In the genomic region with DNA sequence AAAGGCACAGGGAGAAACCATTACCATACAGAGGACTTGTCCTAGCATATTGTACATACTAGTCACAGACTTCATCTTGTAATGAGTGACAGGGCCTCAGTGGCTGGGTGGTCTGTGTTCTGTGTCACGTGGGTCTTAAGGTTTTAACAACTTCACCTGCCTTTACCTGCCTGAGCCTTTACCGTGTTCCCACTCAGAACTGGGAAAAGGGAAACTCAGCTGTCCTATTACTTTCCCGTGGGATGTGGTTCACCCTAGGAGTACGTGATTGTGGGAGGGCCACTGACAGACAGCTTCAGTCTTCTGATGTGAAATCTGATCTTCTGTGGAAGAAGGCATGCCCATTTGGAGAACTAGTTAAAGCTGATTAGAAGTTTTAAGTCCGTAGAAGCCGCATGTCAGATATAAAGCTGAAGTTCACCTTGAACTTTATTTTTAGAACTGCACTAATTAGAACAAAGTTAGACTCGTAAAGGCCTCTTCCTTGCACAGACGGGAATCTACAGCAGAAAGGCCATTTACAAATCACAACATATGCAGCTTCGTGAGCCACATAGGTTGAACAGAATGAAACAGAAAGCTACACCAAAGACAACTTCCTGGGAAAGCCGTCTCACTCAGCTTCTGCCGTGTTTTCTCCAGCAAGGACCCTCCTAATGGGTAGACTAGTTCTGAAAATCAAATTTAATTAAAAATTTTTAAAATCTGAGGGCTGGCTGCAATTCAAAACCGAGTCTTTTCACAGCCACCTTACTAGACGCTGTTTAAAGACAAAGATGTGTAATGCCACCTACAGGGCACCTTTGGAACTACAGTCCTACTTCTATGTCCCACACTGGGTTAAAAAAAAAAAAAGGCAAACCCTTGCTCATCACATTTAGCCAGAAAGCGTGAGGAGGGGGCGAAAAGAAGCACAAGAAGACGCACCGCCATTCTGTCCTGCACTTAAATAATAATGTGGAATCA, we compare ENCODE assay signal across 8 mouse cellular contexts. TPM values are rescaled to one million over a fixed set of nuclear protein-coding genes. Genes with fewer than 3 reads are reported as not detected.
DNase-seq lines count a peak whose midpoint lies in the region; ATAC-seq lines count a peak whose summit lies in the region.

No protein-coding gene starts in this region.

- H3K27me3 ChIP-seq in intestine, embryonic 16.5 days (replicated peaks; ENCODE audit: control insufficient read depth, insufficient read depth, low read length) = no peaks in the 10 kb centered on the region
- H3K27me3 ChIP-seq in midbrain, embryonic 10.5 days (ENCODE audit: low read depth, poor library complexity, severe bottlenecking) = no peaks in the 10 kb centered on the region

- H3K9ac ChIP-seq in intestine, embryonic 16.5 days (ENCODE audit: low read depth, low read length) = 0 out of 2 replicates have a peak overlapping the region, but pooled peaks have one; percentile 39

- H3K9me3 ChIP-seq in intestine, embryonic 16.5 days (ENCODE audit: control insufficient read depth, low read length) = no peaks in the 10 kb centered on the region
- no peaks in the 10 kb centered on the region for H3K9me3 ChIP-seq in midbrain, embryonic 10.5 days (replicated peaks)

- no peak overlapping the region for H3K27ac ChIP-seq in intestine, embryonic 16.5 days (ENCODE audit: low read length)
- H3K27ac ChIP-seq in midbrain, embryonic 10.5 days (replicated peaks) = no peak overlapping the region

- H3K4me3 ChIP-seq in intestine, embryonic 16.5 days (ENCODE audit: low read length) = peak overlapping the region; percentile 35
- H3K4me3 ChIP-seq in midbrain, embryonic 10.5 days = peak overlapping the region; percentile 11; the same call in 1 of the 2 replicates

- ATAC-seq in granulocyte monocyte progenitor cell, adult 5-6 weeks (replicated peaks; ENCODE audit: poor library complexity, severe bottlenecking) = peak; percentile 75
- ATAC-seq in intestine, embryonic 16.5 days = peak; percentile 67

- H3K4me1 ChIP-seq in intestine, embryonic 16.5 days (ENCODE audit: control insufficient read depth, insufficient read depth, low read length) = no peaks in the 10 kb centered on the region
- H3K4me1 ChIP-seq in midbrain, embryonic 10.5 days = peaks cover 4% of the 10 kb centered on the region; the same call in 1 of the 2 replicates

- H3K4me2 ChIP-seq in intestine, embryonic 16.5 days (ENCODE audit: low read depth, low read length) = peak overlapping the region; percentile 42

- peak; percentile 89 for DNase-seq in 416B (ENCODE audit: low read depth)
- DNase-seq in adrenal gland, adult 8-10 months = peak; percentile 50
- peak; percentile 76 for DNase-seq in embryo, embryonic 9.5 days (ENCODE audit: extremely low spot score)
- DNase-seq in left cerebral cortex, postnatal 36 days (ENCODE audit: low spot score in 2 of 2) = peak; percentile 53 to 75
- peak; percentile 62 for DNase-seq in midbrain, embryonic 10.5 days (ENCODE audit: low spot score)
- DNase-seq in spleen, adult 12 weeks (ENCODE audit: low spot score) = peak; percentile 55

- H3K36me3 ChIP-seq in intestine, embryonic 16.5 days (ENCODE audit: control insufficient read depth, insufficient read depth, low read length) = peaks cover 5% of the 10 kb centered on the region; the same call in 1 of the 2 replicates
- peaks cover 34% of the 10 kb centered on the region for H3K36me3 ChIP-seq in midbrain, embryonic 10.5 days

- intact Hi-C loops in left cerebral cortex, postnatal 36 days (cut with DNase I) = loop anchor here (2.0 to 5.0 kb wide), 2 partner anchors 72 to 211 kb away; no protein-coding TSS in a partner anchor

- 27% methylated on average over 17 of the region's 17 CpGs for WGBS in intestine, embryonic 16.5 days
- 32% methylated on average over 17 of the region's 17 CpGs for WGBS in midbrain, embryonic 10.5 days

RNA-seq across cellular contexts. Expression of a gene that starts 8.6 kb away (rescaled TPM):
- total RNA-seq in adrenal gland, adult 8-10 months (2022) = 10 to 100 TPM; 14.5 to 21.8 (median 18.3) TPM
- total RNA-seq in granulocyte monocyte progenitor cell, adult 5-6 weeks (2014; fragmentation: Nextera tagmentation) = 7.0 and 12.9 TPM in 2 replicates
- total RNA-seq in granulocyte monocyte progenitor cell, adult 5-6 weeks (2017) = 17.3 and 17.4 TPM in 2 replicates
- 23.7 and 24.2 TPM in 2 replicates for polyA plus RNA-seq in intestine, embryonic 16.5 days (2015; fragmentation: Nextera tagmentation; extraction: Ambion mirVana)
- 10 to 100 TPM; 20.3 to 24.8 TPM for total RNA-seq in left cerebral cortex, postnatal 36 days (2021)
- polyA plus RNA-seq in midbrain, embryonic 10.5 days (2016; fragmentation: Nextera tagmentation; extraction: Ambion mirVana) = 20.1 and 21.4 TPM in 2 replicates
